ENCODE assay signal across 8 mouse cellular contexts in the genomic region with DNA sequence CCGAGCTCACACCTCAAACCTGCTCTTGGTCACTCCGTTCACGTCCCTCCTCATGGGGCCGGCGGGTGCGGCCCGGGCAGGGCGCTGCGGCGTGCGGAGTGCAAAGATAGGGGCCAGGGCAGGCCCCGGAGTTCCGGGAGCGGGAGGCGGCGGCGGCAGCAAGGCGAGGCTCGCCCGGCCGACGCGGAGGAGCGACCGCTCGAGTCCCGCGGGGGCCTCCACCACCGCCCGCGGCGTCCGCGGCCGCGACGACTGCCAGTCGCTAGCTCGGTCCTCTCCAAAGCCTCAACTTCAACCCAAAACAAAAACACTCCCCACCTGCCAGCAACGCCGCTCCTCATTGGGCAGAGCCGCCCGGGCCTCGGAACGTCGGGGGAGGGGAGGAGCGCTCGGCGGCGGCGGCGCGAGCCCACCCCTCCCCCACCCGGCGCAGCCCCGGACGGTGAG. TPM values are rescaled to one million over a fixed set of nuclear protein-coding genes. Genes with fewer than 3 reads are reported as not detected.
DNase-seq lines count a peak whose midpoint lies in the region; ATAC-seq and TF ChIP-seq lines count a peak whose summit lies in the region.

No protein-coding gene starts in this region.

- peak overlapping the region; percentile 91 for H3K9ac ChIP-seq in heart, embryonic 11.5 days (ENCODE audit: low read depth, low read length)
- peak overlapping the region; percentile 95 for H3K9ac ChIP-seq in kidney, embryonic 16.5 days (replicated peaks; ENCODE audit: low read length)
- peak overlapping the region; percentile 84 for H3K9ac ChIP-seq in liver, adult 2 months (ENCODE audit: low read depth, low read length)

- H3K9me3 ChIP-seq in heart, embryonic 11.5 days (replicated peaks; ENCODE audit: control insufficient read depth, low read length), result no peaks in the 10 kb centered on the region
- H3K9me3 ChIP-seq in kidney, embryonic 16.5 days (ENCODE audit: low read length), result no peaks in the 10 kb centered on the region

- peak overlapping the region; percentile 93 for H3K27ac ChIP-seq in bone marrow macrophage, adult 2 months (ENCODE audit: insufficient read depth, low read depth, low read length)
- H3K27ac ChIP-seq in embryonic fibroblast, embryonic 13.5 days (ENCODE audit: insufficient read depth, low read length), result peak overlapping the region; percentile 88; the same call in 1 of the 2 replicates
- H3K27ac ChIP-seq in heart, embryonic 11.5 days (ENCODE audit: low read depth, low read length), result peak overlapping the region; percentile 86
- H3K27ac ChIP-seq in kidney, embryonic 16.5 days (ENCODE audit: low read length), result peak overlapping the region; percentile 93
- peak overlapping the region; percentile 92 for H3K27ac ChIP-seq in liver, adult 2 months (replicated peaks; ENCODE audit: insufficient read depth, low read depth, low read length)

- H3K4me3 ChIP-seq in bone marrow macrophage, adult 2 months (ENCODE audit: insufficient read depth, low read length), result peak overlapping the region; percentile 90
- H3K4me3 ChIP-seq in embryonic fibroblast, embryonic 13.5 days (ENCODE audit: insufficient read depth, low read length), result peak overlapping the region; percentile 88
- H3K4me3 ChIP-seq in heart, embryonic 11.5 days (ENCODE audit: low read depth, low read length), result peak overlapping the region; percentile 94
- H3K4me3 ChIP-seq in kidney, embryonic 16.5 days (ENCODE audit: low read length), result peak overlapping the region; percentile 92
- peak overlapping the region; percentile 83 for H3K4me3 ChIP-seq in liver, adult 2 months (ENCODE audit: insufficient read depth, low read depth, low read length)
- H3K4me3 ChIP-seq in myocyte, result peak overlapping the region; percentile 64

- no peak for TF ChIP-seq CTCF in bone marrow macrophage, adult 2 months (IDR thresholded peaks at IDR 0.05; ENCODE audit: low read depth, low read length)
- TF ChIP-seq CTCF in embryonic fibroblast, embryonic 13.5 days (IDR thresholded peaks at IDR 0.05; ENCODE audit: borderline replicate concordance, insufficient read depth, low read length), result no peak
- TF ChIP-seq CTCF in liver, adult 2 months (IDR thresholded peaks at IDR 0.05; ENCODE audit: low read depth, low read length), result no peak

- H3ac ChIP-seq in myocyte (ENCODE audit: control insufficient read depth, insufficient read length), result peak overlapping the region; percentile 31

- H3K4me2 ChIP-seq in heart, embryonic 11.5 days, result peak overlapping the region; percentile 99
- H3K4me2 ChIP-seq in kidney, embryonic 16.5 days (replicated peaks; ENCODE audit: low read depth, low read length), result peak overlapping the region; percentile 93
- H3K4me2 ChIP-seq in myocyte (ENCODE audit: low read depth), result peak overlapping the region; percentile 81

- H3K79me2 ChIP-seq in liver, adult 2 months (ENCODE audit: control insufficient read depth, insufficient read depth, low read length), result peaks cover 26% of the 10 kb centered on the region; the same call in 1 of the 2 replicates
- peaks cover 4% of the 10 kb centered on the region for H3K79me2 ChIP-seq in myocyte (ENCODE audit: control insufficient read depth, insufficient read depth)

- H3K27me3 ChIP-seq in heart, embryonic 11.5 days (ENCODE audit: control insufficient read depth, insufficient read depth, low read length), result no peaks in the 10 kb centered on the region
- H3K27me3 ChIP-seq in kidney, embryonic 16.5 days (ENCODE audit: insufficient read depth, low read length), result no peaks in the 10 kb centered on the region
- no peaks in the 10 kb centered on the region for H3K27me3 ChIP-seq in liver, adult 2 months (ENCODE audit: control insufficient read depth, insufficient read depth, low read length)
- no peaks in the 10 kb centered on the region for H3K27me3 ChIP-seq in myocyte (ENCODE audit: control insufficient read depth, insufficient read depth, insufficient read length)
- H3K27me3 ChIP-seq in splenic B cell, adult 2 months (ENCODE audit: control insufficient read depth, insufficient read depth, low read length, poor library complexity, severe bottlenecking), result no peaks in the 10 kb centered on the region

- under 1% methylated on average over 46 of the region's 57 CpGs for WGBS in heart, embryonic 11.5 days (ENCODE audit: insufficient replicate concordance)
- WGBS in kidney, embryonic 16.5 days, result under 1% methylated on average over 38 of the region's 57 CpGs
- under 1% methylated on average over 55 of the region's 57 CpGs for WGBS in liver, adult 2 months

- peaks cover 10% of the 10 kb centered on the region for H3K4me1 ChIP-seq in bone marrow macrophage, adult 2 months (ENCODE audit: control insufficient read depth, insufficient read depth, low read length)
- no peaks in the 10 kb centered on the region for H3K4me1 ChIP-seq in embryonic fibroblast, embryonic 13.5 days (ENCODE audit: control insufficient read depth, insufficient read depth, low read length)
- H3K4me1 ChIP-seq in heart, embryonic 11.5 days (ENCODE audit: control insufficient read depth, insufficient read depth, low read length), result peaks cover 7% of the 10 kb centered on the region; the same call in 1 of the 2 replicates
- H3K4me1 ChIP-seq in kidney, embryonic 16.5 days (ENCODE audit: insufficient read depth, low read length), result peaks cover 13% of the 10 kb centered on the region
- H3K4me1 ChIP-seq in liver, adult 2 months (ENCODE audit: control insufficient read depth, insufficient read depth, low read length), result peaks cover 12% of the 10 kb centered on the region

- peak; percentile 79 for ATAC-seq in heart, embryonic 11.5 days (replicated peaks; ENCODE audit: insufficient number of reproducible peaks, low FRiP score, low TSS enrichment)
- peak; percentile 91 for ATAC-seq in kidney, embryonic 16.5 days (ENCODE audit: low FRiP score, low TSS enrichment)

- DNase-seq in A20 (ENCODE audit: low read depth, low spot score), result peak; percentile 94
- DNase-seq in liver, adult 2 months (ENCODE audit: extremely low read depth, low read depth, low spot score), result peak; percentile 76
- peak; percentile 91 for DNase-seq in splenic B cell, adult 2 months (ENCODE audit: low read depth, low spot score)

- 0 out of 2 replicates have a peak, but pooled peaks have one; percentile 17 for TF ChIP-seq POLR2A in bone marrow macrophage, adult 2 months (IDR thresholded peaks at IDR 0.05; ENCODE audit: borderline replicate concordance, low read depth, low read length)
- peak; percentile 69 for TF ChIP-seq POLR2A in embryonic fibroblast, embryonic 13.5 days (IDR thresholded peaks at IDR 0.05; ENCODE audit: low read depth, low read length)
- peak; percentile 80 for TF ChIP-seq POLR2A in liver, adult 2 months (IDR thresholded peaks at IDR 0.05; ENCODE audit: extremely low read depth, insufficient read depth, low read length)
- peak; percentile 75 for TF ChIP-seq POLR2A in myocyte (IDR thresholded peaks at IDR 0.05; ENCODE audit: insufficient read length, low read depth)

- H3K36me3 ChIP-seq in heart, embryonic 11.5 days (ENCODE audit: control insufficient read depth, insufficient read depth, low read length), result no peaks in the 10 kb centered on the region
- no peaks in the 10 kb centered on the region for H3K36me3 ChIP-seq in kidney, embryonic 16.5 days (ENCODE audit: insufficient read depth, low read length)
- H3K36me3 ChIP-seq in liver, adult 2 months (ENCODE audit: control insufficient read depth, insufficient read depth, low read length), result no peaks in the 10 kb centered on the region
- H3K36me3 ChIP-seq in myocyte (ENCODE audit: control insufficient read depth, insufficient read depth), result peaks cover 8% of the 10 kb centered on the region
- 0 out of 2 replicates have a peak, but pooled peaks cover 5% of the 10 kb centered on the region for H3K36me3 ChIP-seq in splenic B cell, adult 2 months (ENCODE audit: control insufficient read depth, insufficient read depth, low read length, poor library complexity, severe bottlenecking)

TF ChIP-seq in myocyte, 11 proteins besides CTCF, POLR2A, EP300 and RAD21:
- TF ChIP-seq SRF (IDR thresholded peaks at IDR 0.05; ENCODE audit: control insufficient read depth, insufficient read length, low read depth) (no peak), POLR2AphosphoS2 (IDR thresholded peaks at IDR 0.05; ENCODE audit: insufficient read length, low read depth) (peak; percentile 62)

RNA-seq across cellular contexts. Expression of a gene that starts 0.9 kb away (rescaled TPM):
- polyA plus RNA-seq in bone marrow macrophage, adult 2 months (2012; ENCODE audit: insufficient read depth, insufficient read length, missing spikeins), result 50.6 and 54.7 TPM in 2 replicates
- 30.3 and 34.0 TPM in 2 replicates for polyA plus RNA-seq in embryonic fibroblast, embryonic 13.5 days (2011; ENCODE audit: insufficient read length, low read depth, missing spikeins)
- polyA plus RNA-seq in heart, embryonic 11.5 days (2014; fragmentation: Nextera tagmentation; extraction: Ambion mirVana), result 12.9 and 15.5 TPM in 2 replicates
- 20.0 and 21.0 TPM in 2 replicates for polyA plus RNA-seq in kidney, embryonic 16.5 days (2015; fragmentation: Nextera tagmentation; extraction: Ambion mirVana)
- 15.1 and 16.7 TPM in 2 replicates for total RNA-seq in liver, adult 2 months (2014; rRNA removed)
- 8.7 and 12.3 TPM in 2 replicates for polyA plus RNA-seq in liver, adult 2 months (2012; rRNA removed)
- polyA plus RNA-seq in myocyte (2012; fragmentation: generic; extraction: Trizol), result 5.9 TPM

RNA-seq across cellular contexts. Expression of a gene that starts 43.8 kb away (rescaled TPM):
- polyA plus RNA-seq in bone marrow macrophage, adult 2 months (2012; ENCODE audit: insufficient read depth, insufficient read length, missing spikeins), result 32.5 and 32.7 TPM in 2 replicates
- polyA plus RNA-seq in embryonic fibroblast, embryonic 13.5 days (2011; ENCODE audit: insufficient read length, low read depth, missing spikeins), result 52.2 and 59.7 TPM in 2 replicates
- 40.7 and 46.9 TPM in 2 replicates for polyA plus RNA-seq in heart, embryonic 11.5 days (2014; fragmentation: Nextera tagmentation; extraction: Ambion mirVana)
- 64.6 and 67.9 TPM in 2 replicates for polyA plus RNA-seq in kidney, embryonic 16.5 days (2015; fragmentation: Nextera tagmentation; extraction: Ambion mirVana)
- 10.0 and 12.9 TPM in 2 replicates for total RNA-seq in liver, adult 2 months (2014; rRNA removed)
- polyA plus RNA-seq in liver, adult 2 months (2012; rRNA removed), result 5.3 and 5.6 TPM in 2 replicates
- polyA plus RNA-seq in myocyte (2012; fragmentation: generic; extraction: Trizol), result 15.9 TPM

RNA-seq across cellular contexts. Expression of a gene that starts 53.5 kb away (rescaled TPM):
- polyA plus RNA-seq in bone marrow macrophage, adult 2 months (2012; ENCODE audit: insufficient read depth, insufficient read length, missing spikeins), result 26.5 and 29.6 TPM in 2 replicates
- polyA plus RNA-seq in embryonic fibroblast, embryonic 13.5 days (2011; ENCODE audit: insufficient read length, low read depth, missing spikeins), result 41.8 and 42.0 TPM in 2 replicates
- polyA plus RNA-seq in heart, embryonic 11.5 days (2014; fragmentation: Nextera tagmentation; extraction: Ambion mirVana), result 8.3 and 11.4 TPM in 2 replicates
- 9.2 and 12.4 TPM in 2 replicates for polyA plus RNA-seq in kidney, embryonic 16.5 days (2015; fragmentation: Nextera tagmentation; extraction: Ambion mirVana)
- 19.5 and 20.3 TPM in 2 replicates for total RNA-seq in liver, adult 2 months (2014; rRNA removed)
- 5.8 and 7.9 TPM in 2 replicates for polyA plus RNA-seq in liver, adult 2 months (2012; rRNA removed)
- polyA plus RNA-seq in myocyte (2012; fragmentation: generic; extraction: Trizol), result 7.3 TPM

Comparison
In these comparisons a context has a peak if more than half of its experiments do, and no peak if none do; other contexts are left out.
1. Peak in every context shown above with its lines: DNase-seq, ATAC-seq, H3K4me3 ChIP-seq and H3K27ac ChIP-seq.
2. POLR2A ChIP-seq: peak in every context shown above with its lines; median percentile 80 in liver, adult 2 months; 75 in myocyte; 69 in embryonic fibroblast, embryonic 13.5 days; 17 in bone marrow macrophage, adult 2 months.